Mouse (Mus musculus) layer of hippocampus, postnatal 10 days (tissue): ENCODE measurements around the gene Gm38392. TPM values are rescaled to one million over a fixed set of nuclear protein-coding genes. Genes with fewer than 3 reads are reported as not detected.

Source experiments
- DNase-seq, 2 experiments: peaks; one replicate each; pipeline ENCODE4 v3.0.0; 2021; ENCODE audit warnings: low spot score in 2 of 2
- total RNA-seq, 2 experiments: library from RNA; stranded (reverse); gene quantifications; 2 replicates each; pipeline ENCODE4 v1.2.3; 2021

The Gm38392 gene
- total RNA-seq, 2 experiments from 2014 or later = 0.78 to 0.83 TPM

DNA sequence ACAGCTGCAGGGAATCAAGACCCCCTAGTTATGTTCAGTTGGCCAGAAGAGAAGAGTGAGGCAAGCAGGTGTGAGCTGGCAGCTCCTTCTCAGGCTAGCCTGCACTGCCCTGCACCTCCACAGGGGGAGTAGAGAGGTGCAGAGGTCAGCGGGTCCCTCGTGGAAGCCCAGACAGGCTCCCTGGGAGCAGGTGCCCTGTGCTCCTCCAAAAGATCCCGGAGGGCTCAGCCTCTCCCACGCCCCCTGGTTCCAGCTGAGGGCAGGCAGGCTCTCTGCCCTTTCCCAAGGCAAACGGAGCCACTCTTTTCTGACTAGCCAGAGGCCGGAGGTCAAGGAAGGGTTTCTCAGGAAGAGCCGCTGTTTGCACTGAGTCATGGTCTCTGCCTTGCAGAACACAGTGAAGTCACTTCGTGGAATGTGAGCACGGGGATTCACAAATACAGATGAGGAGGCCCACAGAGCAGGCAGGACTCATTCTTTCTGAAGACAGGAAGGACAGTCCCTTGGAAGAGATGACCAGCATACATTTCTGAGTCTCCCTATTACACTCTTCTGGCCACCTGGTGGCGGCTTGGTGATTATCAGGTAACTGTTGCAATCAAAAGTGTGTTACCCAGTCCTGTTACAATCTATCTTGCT lies 49.3 kb downstream of the Gm38392 start:
- peak in 1 of 2 experiments; percentile 47 for DNase-seq

DNA sequence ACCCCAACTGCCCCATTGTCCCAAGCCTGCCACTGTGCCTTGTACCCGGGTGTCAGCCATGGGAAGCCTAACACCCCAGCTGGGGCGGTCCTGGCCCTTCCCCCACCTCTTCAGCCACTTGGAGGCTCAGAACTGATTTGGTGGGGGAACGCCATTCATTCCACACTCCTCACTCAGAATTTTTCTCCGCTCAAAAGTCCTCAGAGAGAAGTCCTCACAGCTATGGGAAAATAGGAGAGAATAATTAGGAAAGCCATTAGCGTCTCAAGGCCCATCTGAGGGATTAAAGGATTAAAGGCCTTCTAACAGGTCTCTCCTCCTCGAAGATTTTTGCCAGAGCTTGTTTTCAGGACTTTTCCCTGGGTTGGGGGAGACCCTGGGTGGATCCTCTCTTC lies 49.9 kb downstream of the Gm38392 start:
- DNase-seq = peak in 1 of 2 experiments; percentile 27

DNA sequence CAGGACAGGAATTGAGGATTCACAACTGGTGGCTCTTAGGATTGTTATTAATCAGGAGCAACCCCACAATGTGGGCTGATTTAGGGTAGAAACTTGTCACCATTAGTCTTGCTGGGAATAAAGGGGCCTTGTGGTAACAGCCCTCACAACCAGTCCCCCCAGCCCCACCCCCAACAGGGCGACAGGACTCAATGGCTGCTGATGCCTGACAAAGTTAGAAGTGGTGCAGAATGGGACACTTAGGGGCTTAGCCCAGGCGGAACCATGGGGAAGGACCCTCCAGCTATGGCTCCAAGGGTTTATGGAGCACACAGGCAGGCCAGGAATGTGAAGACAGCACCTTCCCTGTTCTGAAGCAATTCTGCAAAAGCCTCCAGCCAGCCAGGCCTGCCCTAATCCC lies 51.4 kb downstream of the Gm38392 start:
- DNase-seq = peak in 1 of 2 experiments; percentile 11

DNA sequence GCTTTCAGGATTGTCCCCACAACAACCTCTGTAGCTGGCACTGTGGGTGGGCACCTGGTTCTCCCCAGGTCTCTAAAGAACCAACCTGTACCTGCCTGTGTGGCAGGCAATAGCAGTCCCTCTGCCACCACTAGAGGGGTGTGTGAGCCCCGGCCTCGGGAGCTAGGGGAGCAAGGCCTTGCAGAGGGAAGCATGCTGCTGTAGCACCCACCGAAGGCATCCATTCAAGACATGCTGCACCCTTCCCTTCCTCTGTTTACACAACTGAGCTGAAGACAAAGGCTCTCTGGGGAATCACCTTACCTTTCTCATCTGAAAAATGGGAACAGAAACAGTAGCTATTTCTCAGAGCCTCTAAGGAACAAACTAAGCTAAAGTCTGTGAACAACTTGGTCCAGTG lies 51.8 kb downstream of the Gm38392 start:
- peak in 1 of 2 experiments; percentile 58 for DNase-seq

DNA sequence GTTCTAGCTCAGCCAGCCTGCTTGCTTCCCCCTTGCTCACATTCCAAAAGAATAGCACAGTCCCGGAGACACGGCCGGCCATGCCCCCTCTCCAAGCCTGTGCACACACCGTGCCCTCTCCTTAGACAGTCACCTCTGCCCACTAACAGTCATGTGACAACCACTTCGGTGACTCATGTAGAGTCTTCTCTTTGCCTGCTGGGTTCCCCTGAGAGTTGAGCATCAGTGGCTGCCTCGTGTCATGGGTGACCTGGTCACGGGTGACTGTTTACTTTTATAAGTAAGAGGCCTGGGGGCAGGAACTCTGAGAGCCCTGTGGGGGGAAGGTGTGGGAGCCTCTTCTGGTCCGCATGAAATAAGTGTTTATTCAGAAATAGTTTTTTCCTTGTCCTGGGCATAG lies 53.0 kb downstream of the Gm38392 start:
- no peak for DNase-seq

DNA sequence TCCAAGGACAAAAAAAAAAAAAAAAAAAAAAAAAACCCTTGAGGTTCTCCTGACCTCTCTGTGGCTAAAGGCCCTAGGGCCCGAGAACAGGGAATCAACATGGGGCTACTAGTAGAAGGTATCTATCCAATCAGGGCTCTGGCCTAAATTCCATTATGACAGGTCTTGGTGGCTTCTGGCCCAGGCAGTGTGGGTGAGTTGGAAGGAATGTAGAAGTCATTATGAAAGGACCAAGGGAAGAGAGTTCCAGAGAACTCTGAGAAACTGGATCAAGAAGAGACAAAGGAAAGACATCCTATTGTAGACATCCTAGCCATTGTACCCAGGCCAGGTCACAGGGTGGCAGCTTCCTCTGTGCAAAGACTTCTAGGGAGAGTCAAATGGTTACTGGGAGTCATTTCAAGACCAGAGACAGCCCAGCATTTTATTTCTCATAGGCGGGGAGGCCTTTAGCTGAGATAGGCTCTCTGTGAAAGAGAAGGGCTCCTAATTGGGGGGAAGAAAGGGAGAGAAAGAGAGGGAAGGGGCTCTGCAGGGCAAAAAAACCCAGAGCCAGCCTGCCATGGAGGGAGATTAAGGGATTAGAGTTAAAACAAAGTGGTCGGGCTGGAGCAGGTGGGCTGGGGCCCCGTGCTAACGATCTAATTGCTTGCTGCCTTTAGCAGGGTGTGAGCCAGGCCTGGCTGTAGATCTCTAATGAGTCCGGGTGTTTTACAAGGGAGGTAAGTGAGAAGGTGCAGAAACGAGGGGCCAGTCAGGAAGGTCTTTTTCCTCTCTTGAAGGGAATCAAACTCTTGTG lies 54.0 kb downstream of the Gm38392 start:
- DNase-seq = peak; percentile 31 to 40

DNA sequence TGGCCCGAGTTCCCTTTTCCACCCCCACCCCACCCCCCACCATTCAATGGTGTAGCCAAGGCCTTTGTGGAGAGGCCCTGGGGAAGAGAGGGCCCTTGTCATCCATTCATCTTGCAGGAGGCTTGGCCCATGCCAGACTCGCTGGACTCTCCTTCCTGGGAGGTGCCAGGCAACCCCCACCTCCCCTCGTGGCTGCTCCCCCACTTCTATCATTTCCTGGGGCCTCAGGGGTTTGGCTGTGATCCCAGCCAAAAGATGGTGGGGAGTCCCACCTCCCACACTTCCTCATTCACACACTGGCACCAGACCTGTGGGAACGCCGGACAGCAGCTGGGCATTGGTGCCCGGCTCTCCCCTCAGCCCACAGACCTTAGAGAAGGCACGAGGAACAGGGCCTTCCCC lies 54.7 kb downstream of the Gm38392 start:
- peak; percentile 72 to 81 for DNase-seq

DNA sequence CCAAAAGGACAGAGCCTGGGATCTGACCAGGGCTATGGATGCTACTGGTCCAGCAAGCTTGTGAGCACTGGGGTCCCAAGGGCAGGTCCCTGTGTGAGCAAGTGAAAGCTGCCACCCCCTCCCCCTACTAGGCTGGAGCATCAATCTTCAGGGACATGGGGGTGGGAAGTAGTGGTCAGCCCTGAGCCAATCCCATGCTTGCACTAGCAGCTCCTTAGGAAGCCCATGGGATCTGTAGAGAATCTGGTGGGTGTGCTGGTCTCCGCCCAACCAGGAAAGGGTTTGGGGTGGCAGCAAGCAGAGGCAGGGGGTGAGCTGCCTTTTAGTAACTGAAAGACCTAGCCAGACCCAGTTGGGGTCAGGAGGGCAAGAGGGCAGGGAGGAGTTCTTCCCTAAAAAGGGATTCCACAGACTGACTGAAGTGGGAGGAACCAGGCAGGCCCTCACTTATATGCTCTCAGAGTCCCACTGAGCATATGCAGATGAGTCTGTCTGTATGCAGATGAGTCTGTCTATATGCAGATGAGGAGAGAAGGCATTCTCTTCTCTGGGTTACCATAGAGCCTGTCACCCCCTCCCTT lies 55.9 kb downstream of the Gm38392 start:
- peak; percentile 60 to 77 for DNase-seq

DNA sequence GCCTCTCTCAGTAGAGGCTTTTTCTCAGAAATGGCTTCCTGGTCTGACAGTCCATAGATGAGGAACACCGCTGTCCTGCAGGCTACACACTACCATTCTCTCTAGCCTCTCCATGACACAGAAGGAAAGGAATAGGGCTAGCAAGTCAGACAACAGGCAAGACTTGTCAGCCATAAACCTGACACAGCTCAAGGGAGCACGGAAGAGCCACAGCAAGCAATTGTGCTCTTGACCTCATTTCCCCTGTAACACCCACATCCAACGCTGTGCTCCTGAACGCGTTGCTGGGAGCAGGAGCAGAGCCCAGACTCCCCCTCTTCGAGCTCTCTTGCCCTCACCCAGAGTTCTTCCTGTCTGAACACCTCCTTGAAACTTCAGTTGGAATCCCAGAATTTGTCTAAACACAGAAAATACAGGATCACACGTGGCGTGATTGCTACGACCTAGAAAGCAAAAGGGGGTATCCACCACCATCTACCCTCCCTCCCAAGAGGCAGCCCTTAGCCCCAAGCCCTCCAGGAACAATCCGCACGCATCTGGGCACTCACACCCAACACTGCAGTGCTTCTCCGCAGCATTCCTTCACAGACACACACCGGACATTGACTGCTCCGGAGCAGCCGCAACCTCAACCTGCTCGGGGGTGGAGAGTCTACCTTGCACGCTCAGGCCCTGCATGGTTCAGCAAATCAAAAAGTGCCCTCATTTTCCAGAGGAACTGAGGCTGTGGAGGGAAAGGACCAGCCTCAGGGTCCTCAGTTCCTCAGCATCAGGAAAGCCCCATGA lies 56.6 kb downstream of the Gm38392 start:
- peak; percentile 46 to 51 for DNase-seq

DNA sequence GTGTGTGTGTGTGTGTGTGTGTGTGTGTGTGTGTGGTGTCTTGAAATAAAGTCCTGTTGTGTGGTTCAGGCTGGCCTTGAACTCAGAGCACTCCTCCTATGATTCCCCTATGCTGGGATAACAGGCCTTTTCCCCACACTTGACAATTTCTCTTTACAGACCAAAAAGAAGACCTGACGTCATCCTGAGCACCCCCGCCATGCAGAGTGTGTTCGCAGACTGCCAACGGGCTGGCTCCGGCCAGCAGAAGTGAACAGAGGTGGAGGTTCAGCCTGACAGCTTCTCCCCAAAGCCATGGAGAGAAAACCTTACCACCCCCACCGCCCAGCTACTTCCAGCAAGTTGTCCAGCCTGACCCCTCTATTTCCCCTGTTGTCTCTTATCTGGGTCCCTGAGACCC lies 57.5 kb downstream of the Gm38392 start:
- DNase-seq = peak in 1 of 2 experiments; percentile 27

DNA sequence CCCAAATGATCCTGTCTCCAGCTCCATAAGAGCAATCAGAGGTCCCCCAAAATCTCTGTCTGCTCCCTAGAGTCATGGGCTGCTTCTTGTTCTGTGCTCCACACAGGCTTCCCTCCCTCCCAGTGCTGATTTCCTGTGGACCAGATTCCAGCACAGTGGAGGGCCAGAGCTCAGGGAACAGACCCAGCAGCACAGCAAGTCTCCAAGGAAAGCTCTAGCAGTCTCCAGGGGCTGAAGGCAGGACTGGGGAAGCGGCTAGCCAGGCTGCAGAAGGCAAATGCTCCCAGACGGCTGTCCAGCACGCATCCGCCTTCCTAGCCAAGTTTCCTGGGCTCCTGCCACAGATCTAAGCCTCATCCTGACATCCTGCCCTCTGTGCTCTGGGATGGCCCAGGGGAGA lies 58.1 kb downstream of the Gm38392 start:
- DNase-seq = peak; percentile 24 to 54

DNA sequence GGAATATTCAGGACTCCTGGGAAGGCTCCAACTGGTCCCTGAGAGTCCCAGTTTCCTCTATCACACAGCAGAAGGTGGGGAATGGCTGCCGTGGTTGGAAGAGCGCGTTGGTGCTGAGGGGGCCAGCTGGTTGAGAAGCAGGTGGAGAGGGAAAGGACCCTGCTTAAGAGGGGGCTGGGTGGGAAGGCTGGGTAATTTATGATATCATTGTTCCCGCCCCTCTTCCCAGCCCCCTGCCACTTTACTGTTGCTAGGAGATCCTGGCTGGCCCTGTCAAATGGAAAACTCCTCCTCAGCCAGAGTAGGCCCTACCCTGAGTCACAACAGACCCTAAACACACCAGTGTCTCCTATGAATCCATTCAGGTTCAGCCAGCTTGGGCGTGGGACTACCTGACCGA lies 59.0 kb downstream of the Gm38392 start:
- DNase-seq = peak; percentile 49 to 66

DNA sequence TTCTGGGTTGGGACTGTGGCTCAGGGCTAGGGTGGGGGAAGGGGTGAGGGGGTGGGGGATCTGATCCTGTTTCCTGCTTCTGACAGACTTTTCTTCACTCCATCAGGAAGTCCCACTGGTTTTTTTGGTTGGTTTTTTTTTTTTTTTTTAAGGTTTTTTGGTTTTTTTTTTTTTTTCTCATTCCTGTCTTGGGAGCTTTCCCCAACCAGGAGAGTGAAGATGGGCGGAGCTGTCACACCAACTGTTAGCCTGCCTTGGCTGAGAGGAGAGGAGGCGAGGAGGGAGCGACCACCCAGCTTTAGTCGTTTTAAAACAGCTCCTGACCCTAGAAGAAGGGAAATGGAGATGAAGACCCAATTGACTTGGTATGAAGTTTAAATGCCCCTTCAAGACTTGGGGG lies 59.8 kb downstream of the Gm38392 start:
- no peak for DNase-seq

DNA sequence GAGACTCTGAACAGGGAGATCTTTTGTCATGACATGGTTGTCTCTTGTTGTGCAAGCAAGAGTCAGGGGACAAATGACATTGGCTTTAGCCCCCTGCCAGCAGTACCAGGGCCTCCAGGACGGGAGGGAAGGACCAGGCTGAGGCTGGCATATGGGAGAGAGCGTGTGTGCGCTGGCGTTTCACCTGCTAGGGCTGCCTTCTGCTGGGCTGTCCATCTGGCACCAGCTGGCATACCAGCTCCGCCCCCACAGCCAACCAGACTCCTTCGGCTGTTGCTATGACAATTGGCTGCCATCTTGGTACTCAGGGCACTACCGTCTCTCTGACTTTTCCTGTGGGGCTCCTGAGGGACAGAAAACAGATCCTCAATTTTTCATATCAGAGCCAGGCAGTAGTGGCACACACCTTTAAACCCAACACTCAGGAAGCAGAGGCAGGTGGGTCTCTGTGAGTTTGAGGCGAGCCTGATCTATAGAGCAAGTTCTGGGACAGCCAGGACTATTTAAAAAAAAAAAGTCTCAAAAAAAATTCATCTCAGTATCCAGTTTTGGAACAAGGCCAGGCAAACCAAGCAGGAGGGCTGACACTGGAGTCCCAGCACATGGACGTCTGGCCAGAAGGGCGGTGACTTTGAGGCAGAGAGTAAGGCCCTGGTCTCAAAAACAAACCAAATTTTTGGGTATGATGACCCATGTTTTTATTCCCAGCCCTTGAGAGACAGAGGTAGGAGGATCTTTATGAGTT lies 60.7 kb downstream of the Gm38392 start:
- peak in 1 of 2 experiments; percentile 82 for DNase-seq

DNA sequence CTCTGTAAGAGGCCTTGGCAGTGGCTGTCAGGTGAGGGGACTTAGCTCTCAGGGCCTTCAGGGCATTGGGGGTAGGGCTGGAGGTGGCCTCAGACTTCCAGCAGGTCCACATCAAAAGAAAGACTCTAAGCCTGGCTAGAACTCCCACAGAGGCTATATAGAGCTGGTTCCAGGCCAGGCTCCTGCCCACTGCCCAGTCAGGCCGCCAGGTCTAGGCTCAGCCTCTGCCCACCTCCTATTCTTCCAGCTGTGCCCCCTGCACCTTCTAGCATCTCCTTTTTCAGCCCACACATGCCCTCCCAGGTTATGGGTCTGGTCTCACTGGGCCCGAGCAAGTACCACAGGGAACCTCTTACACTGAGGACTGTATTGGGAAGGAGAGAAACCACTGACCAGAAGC lies 62.1 kb downstream of the Gm38392 start:
- peak in 1 of 2 experiments; percentile 44 for DNase-seq

DNA sequence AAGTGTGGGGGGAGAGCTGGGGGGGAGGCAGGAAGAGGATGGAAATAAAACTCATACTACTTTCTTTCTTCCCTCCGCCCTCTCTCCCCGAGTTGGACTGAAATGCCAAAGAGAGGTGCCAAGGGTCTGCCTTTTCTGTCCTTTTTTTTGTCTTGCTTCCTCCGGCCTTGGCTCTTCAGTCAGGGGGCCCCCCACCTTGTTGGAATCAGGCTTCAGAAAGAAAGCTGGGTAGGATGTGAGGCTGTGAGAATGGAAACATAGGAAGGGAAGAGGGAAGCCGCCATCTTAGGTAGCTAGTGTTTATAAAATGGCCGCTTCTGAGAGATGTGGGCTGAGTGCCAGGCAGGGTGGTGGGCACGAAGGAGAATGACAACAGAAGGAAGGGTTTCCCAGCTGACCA lies 64.6 kb downstream of the Gm38392 start:
- peak in 1 of 2 experiments; percentile 75 for DNase-seq

DNA sequence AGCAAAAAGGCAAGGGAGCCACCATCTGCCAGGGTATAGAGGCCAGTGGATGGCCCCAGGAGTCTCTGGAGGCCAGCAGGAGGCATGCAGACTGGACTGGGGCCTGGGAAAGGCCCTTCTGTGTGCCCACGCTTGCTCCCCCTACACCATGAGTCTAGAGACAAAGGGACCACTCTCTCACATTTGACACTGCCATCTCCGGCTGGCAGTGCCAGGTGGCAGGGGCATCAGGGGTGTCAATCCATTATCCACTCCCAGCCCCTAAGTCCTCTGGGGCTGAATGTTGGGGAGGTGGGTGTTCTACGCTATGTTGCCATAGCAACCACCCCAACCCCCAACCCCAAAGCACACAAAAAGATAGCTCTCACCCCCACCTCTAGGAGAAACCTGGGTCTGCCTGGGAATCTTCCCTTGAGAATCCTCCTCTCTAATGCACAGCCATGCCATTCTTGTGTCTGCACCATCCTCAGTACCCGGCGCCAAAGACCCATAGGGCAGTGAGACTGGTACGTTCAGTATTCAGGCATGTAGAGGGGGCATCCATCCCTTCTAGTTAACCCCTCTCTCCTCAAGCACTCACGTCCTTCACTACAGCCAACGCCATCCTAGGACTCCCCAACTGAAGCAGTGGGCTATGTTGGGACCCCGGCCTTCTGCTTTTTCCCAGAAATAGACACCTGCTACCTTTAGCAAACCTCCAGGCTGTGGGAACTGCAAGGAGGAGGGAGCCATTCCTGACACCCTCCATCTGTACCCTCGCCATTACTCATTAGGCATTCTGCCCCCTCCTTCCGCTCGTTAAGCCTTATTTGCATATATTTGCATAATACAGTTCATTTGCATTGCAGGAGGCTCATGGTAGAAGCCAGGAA lies 65.3 kb downstream of the Gm38392 start:
- DNase-seq = peak; percentile 78 to 83

DNA sequence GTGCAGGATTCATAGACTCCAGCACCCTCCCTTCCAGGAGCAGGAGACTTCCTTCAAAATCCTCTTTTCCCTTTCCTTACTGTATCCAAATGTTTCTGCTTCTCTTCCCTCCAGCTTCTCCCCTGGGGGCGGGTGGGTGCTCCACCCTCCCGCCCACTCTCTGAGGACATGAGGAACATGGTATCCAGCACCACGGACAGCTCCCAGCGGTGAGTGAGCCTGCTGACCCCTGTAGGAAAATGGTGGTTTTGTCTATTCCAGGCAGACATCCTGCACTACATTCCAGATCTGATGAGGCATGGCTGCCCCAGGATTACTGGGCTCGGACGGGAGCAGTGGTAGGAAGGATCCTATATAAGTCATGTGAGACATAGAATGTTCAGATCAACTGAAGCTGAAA lies 66.2 kb downstream of the Gm38392 start:
- DNase-seq = peak in 1 of 2 experiments; percentile 62

DNA sequence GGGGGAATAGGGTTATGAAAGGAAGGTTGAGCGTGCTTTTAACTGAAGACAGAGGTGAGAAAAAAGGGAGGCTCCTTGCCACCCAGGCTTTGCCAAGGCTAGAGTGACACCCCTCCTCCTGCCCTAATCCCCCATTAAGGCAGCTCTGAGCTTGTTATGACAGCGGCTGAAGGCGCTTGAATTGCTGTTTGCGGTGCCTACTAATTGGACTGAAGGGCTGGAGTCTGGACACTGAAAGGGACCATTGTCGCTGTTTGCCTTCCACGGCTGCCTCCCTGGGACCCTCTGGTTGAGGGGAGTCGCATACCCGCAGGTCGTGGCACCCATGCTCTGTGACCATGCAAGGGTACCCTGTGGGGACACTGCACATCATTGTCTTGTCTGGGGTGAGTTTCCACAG lies 67.1 kb downstream of the Gm38392 start:
- peak in 1 of 2 experiments; percentile 63 for DNase-seq

DNA sequence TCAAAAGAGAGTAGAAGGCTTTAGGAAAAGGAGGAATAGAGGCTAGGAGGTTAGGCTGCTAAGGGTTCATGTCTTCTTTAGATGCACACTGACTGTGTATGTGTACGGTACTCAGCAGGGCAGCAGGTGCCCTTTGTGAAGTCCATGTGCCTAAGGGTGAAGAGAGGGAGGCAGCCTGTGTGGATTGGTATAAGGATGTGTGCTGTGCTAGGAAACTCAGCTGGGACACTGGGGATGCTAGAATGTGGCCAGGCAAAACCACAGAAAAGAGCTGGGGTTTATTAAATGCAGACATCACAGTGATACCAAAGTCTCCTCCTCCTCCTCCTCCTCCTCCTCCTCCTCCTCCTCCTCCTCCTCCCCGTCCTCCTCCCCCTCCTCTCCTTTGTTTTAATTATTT lies 69.3 kb downstream of the Gm38392 start:
- peak in 1 of 2 experiments; percentile 32 for DNase-seq
